Mouse (Mus musculus) thymus, adult 2 months (tissue): ENCODE data around the gene Sit1. TPM values are rescaled to one million over a fixed set of nuclear protein-coding genes. Genes with fewer than 3 reads are reported as not detected.

Experiments used
- DNase-seq: peaks from one replicate; pipeline ENCODE4 v3.0.0; 2021
- H3K27ac ChIP-seq: fragments of 200-500 bp; 2 replicates; pipeline ENCODE4 v1.5.1; 2012; ENCODE audit warnings: low read length, control low read depth; ENCODE audit not compliant: control insufficient read depth, insufficient read depth
- H3K27me3 ChIP-seq: fragments of 200-500 bp; 2 replicates; pipeline ENCODE4 v1.6.1; 2012; ENCODE audit warnings: mild to moderate bottlenecking, low read length, moderate library complexity, mixed read lengths; ENCODE audit not compliant: control insufficient read depth, insufficient read depth
- H3K36me3 ChIP-seq: fragments of 200-500 bp; 2 replicates; pipeline ENCODE4 v1.6.1; 2012; ENCODE audit warnings: mild to moderate bottlenecking, low read length, moderate library complexity; ENCODE audit not compliant: control insufficient read depth, insufficient read depth
- H3K4me1 ChIP-seq: fragments of 200-500 bp; replicated peaks from 2 replicates; pipeline ENCODE4 v1.6.1; 2012; ENCODE audit warnings: low read length; ENCODE audit not compliant: control insufficient read depth, insufficient read depth
- H3K4me3 ChIP-seq: fragments of 200-500 bp; 2 replicates; pipeline ENCODE4 v1.5.1; 2012; ENCODE audit warnings: mild to moderate bottlenecking, low read length, control low read depth, moderate library complexity; ENCODE audit not compliant: control insufficient read depth, insufficient read depth
- CTCF ChIP-seq: fragments of 200-500 bp; IDR thresholded peaks from 2 replicates; pipeline ENCODE4 v1.5.1; 2012; ENCODE audit warnings: mild to moderate bottlenecking, control low read depth, low read length, moderate library complexity, borderline replicate concordance; ENCODE audit not compliant: control insufficient read depth, poor library complexity, insufficient read depth; ENCODE audit errors: extremely low read depth
- POLR2A ChIP-seq: fragments of 200-500 bp; IDR thresholded peaks from 2 replicates; pipeline ENCODE4 v1.6.1; 2012; ENCODE audit warnings: mild to moderate bottlenecking, low read length, control low read depth, moderate library complexity; ENCODE audit not compliant: control insufficient read depth, poor library complexity, insufficient read depth; ENCODE audit errors: extremely low read depth
- WGBS: fragments of 180-500 bp; shearing (Covaris S2); methylation state at CpG from one replicate; pipeline ENCODE4 v1.1.7; 2018; 5-methylcytosine and 5-hydroxymethylcytosine counted together
- polyA plus RNA-seq: library from polyadenylated mRNA; depleted of rRNA; stranded (reverse); fragments of >200 nt; gene quantifications from 2 replicates; pipeline ENCODE4 v1.2.3, GENCODE M21; 2012; rRNA removed

Sit1 gene
- 187 and 239 TPM in 2 replicates for polyA plus RNA-seq

- Histone ChIP-seq H3K4me3 (peak within 1 kb of the TSS; percentile 77), H3K4me1 (peaks cover 21% of the 10 kb centered on the region), H3K27me3 (no peaks in the 10 kb centered on the region), H3K36me3 (no peaks in the 10 kb centered on the region), H3K27ac (peak within 1 kb of the TSS; percentile 90)
- 7% methylated on average over 12 of the region's 12 CpGs for WGBS
- no peak for TF ChIP-seq CTCF
- TF ChIP-seq POLR2A: peak; percentile 75
- DNase-seq: peak; percentile 82
These were observed at the start of gene Sit1 for GRCm38 (mm10) chr4:43483535-43484091. TSS of gene Sit1 (minus strand) at chr4:43483734.

- no peak for DNase-seq
- H3K27me3 ChIP-seq: no peaks in the 10 kb centered on the region
- no peak overlapping the region for H3K27ac ChIP-seq
- H3K36me3 ChIP-seq: peaks cover 74% of the 10 kb centered on the region
- TF ChIP-seq CTCF (no peak), POLR2A (no peak)
- no peaks in the 10 kb centered on the region for H3K4me1 ChIP-seq
- 96% methylated on average over 9 of the region's 9 CpGs for WGBS
- H3K4me3 ChIP-seq: no peak overlapping the region
These were observed 49.7 kb upstream of the Sit1 start for GRCm38 (mm10) chr4:43533270-43533669.

DNA sequence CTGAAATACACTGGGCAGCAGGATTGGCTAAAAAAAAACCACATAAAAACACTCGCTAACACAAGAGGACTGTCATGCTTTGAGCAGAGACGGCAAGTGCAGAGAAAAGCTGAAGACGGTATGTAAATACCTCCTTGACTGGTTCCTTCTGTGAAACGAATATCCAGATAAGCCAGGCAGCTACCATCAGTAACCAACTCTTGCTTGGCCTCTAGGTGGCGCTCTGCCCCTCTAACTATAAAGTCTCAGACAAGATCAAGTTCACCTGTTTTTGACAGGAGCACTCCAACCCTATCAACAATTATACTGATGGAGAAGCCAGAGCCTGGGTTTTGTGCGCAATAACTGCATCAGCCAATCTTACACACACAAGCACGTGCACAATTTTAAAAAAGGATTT is 47.0 kb upstream of the Sit1 start:
- peak; percentile 78 for DNase-seq
- H3K27ac ChIP-seq: no peak overlapping the region

DNA sequence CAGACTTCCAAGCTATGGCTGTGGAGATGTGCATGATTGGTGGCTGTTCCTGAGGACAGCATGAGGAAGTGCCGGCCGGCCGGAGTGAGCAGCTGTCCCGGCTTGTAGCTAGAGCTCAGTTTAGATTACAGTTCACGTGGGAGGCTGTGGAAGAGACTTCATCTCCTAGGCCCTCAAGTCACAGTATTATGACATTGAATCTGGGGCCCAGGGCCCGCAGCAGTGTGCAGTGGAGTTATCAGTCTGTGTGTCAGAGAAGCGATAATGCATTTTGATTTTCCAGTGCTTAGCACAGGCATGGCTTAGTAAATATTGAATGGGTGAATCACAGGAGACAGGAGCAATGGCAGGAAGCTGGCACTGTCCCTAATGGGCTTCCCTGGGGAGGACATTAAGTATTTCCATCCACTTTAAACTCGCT is 46.6 kb upstream of the Sit1 start:
- peaks cover 43% of the 10 kb centered on the region for H3K36me3 ChIP-seq
- H3K4me1 ChIP-seq: no peaks in the 10 kb centered on the region
- H3K27ac ChIP-seq: no peak overlapping the region
- TF ChIP-seq POLR2A: no peak
- 80% methylated on average over 8 of the region's 8 CpGs for WGBS
- H3K4me3 ChIP-seq: no peak overlapping the region
- H3K27me3 ChIP-seq: peaks cover 4% of the 10 kb centered on the region; the same call in 1 of the 2 replicates
- DNase-seq: no peak

More for the DNA sequence above, 47.0 kb upstream of the Sit1 start:
- H3K4me3 ChIP-seq: no peak overlapping the region
- WGBS: 28% methylated on average over 7 of the region's 7 CpGs
- no peak for TF ChIP-seq CTCF
- peaks cover 48% of the 10 kb centered on the region for H3K36me3 ChIP-seq
- H3K4me1 ChIP-seq: no peaks in the 10 kb centered on the region
- H3K27me3 ChIP-seq: no peaks in the 10 kb centered on the region

DNA sequence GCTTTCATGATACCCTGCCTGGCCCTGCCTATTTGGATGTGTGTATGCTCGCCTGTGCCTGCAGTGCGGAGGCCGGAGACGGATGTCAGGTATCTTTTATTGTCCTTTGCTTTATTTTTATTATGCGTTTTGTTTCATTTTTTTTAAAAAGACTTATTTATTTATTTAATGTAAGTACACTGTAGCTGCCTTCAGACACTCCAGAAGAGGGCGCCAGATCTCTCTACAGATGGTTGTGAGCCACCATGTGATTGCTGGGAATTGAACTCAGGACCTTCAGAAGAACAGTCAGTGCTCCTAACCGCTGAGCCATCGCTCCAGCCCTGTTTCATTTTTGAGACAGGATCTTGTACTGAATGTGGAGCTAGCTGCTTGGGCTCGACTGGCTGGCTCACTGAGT is 45.0 kb upstream of the Sit1 start:
- no peak overlapping the region for H3K27ac ChIP-seq
- peaks cover 17% of the 10 kb centered on the region for H3K27me3 ChIP-seq
- peak; percentile 28 for DNase-seq
- H3K4me1 ChIP-seq: peaks cover 9% of the 10 kb centered on the region
- TF ChIP-seq POLR2A (no peak), CTCF (no peak)
- 91% methylated on average over 9 of the region's 9 CpGs for WGBS
- peaks cover 27% of the 10 kb centered on the region for H3K36me3 ChIP-seq
- H3K4me3 ChIP-seq: no peak overlapping the region

DNA sequence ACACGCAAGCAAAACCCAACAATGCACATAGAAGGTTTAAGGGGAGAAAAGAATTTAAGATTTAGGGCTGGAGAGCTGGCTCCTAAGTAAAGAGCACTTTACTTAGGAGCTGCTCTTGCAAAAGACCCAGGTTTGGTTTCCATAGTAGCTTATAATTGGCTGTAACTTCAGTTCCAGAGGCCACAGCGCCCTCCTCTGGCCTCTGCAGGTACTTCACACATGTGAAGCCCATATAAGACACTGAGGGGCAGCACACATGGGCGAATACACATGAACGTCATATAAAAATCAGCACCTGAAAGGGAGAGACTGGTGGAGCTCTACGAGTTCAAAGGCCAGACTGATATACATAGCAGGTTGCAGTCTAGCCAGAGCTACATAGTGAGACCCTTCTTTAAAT is 44.3 kb upstream of the Sit1 start:
- peaks cover 13% of the 10 kb centered on the region for H3K4me1 ChIP-seq
- WGBS: 83% methylated on average over 5 of the region's 5 CpGs
- peak; percentile 25 for DNase-seq

DNA sequence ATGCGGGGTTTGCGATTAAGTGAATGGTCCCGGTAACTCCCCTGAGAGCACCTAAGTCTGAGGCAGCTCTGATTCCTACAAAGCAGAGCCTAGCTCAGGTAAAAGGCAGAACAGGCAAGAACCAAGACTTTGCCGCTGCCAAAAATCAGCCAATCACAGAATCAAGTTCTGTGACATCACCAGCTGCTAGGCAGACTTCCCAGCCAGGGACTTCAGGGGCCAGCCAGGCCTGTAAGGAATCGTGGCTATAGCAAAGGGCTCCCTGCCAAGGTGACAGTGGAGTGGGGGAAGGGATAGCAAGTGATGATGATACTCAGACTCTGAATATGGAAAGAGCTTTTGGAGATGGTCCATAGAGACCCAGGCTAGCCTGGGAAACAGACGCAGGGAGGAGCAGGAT is 36.4 kb upstream of the Sit1 start:
- Histone ChIP-seq H3K27ac (no peak overlapping the region), H3K4me3 (no peak overlapping the region), H3K36me3 (no peaks in the 10 kb centered on the region), H3K27me3 (peaks cover 16% of the 10 kb centered on the region), H3K4me1 (peaks cover 19% of the 10 kb centered on the region)
- no peak for TF ChIP-seq CTCF
- TF ChIP-seq POLR2A: no peak
- 34% methylated on average over 6 of the region's 6 CpGs for WGBS
- peak; percentile 82 for DNase-seq

More for the DNA sequence above, 44.3 kb upstream of the Sit1 start:
- H3K27me3 ChIP-seq: peaks cover 21% of the 10 kb centered on the region
- no peak overlapping the region for H3K4me3 ChIP-seq
- H3K36me3 ChIP-seq: peaks cover 21% of the 10 kb centered on the region
- H3K27ac ChIP-seq: no peak overlapping the region
- TF ChIP-seq CTCF (no peak), POLR2A (no peak)
